Mouse (Mus musculus): ENCODE data around the gene Gjc2. TPM values are rescaled to one million over a fixed set of nuclear protein-coding genes. Genes with fewer than 3 reads are reported as not detected.

Gjc2 gene
- polyA plus RNA-seq, 1 experiment from 2014 or later = 0.18 TPM

DNA sequence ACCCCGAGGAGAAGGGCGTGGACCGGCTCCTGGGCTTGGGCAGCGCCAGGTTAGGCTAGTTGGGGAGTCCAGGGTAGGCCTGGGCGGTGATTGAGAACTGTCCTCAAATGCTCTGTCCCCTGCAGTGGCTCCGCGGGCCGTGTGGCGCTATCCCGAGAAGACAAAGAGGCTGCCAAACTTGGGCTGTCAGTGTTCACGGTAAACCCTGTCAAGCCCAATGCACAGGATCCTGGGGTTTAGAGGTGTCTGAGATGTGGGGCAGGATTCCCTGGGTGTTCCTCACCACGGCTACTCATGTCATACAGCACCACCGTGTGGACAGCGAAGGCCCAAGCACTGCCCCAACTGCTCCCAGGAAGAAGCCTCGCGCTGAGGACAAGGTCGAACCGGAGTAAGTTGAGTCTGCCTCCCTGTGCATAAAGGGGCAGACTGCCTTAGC, 26.0 kb upstream of the Gjc2 start:
- peak; percentile 52 for DNase-seq (ENCODE audit: low spot score)

DNA sequence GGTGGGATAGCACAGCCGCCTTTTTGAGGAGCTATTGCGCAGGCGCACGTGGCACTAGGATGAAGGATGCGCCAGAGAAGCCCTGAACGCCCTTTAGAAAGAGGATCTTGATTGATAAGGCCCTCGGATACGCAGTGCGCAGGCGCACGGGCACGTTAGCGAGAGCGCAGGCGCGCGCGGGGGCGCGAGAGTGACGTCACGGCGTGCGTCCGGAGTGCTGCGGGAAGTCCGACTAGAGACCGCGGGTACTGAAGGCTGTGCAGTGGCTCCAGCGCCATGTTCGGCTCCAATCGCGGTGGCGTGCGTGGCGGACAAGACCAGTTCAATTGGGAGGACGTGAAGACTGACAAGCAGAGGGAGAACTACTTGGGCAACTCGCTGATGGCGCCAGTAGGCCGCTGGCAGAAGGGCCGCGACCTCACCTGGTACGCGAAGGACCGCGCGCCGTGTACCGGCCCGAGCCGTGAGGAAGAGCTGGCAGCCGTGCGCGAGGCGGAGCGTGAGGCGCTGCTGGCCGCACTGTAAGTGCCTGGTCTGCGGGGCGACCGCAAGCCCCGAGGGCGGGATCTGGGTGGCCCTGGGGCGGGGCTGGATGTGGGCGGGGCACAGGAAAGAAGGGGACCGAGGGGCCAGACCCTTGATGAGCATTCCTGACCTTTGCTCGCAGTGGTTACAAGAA, 25.3 kb upstream of the Gjc2 start, which contains the start of gene 2310033P09Rik:
TSS of gene 2310033P09Rik (plus strand) at position 169 of the 679 bp plus-strand sequence.
- DNase-seq (ENCODE audit: low spot score) = peak; percentile 95

DNA sequence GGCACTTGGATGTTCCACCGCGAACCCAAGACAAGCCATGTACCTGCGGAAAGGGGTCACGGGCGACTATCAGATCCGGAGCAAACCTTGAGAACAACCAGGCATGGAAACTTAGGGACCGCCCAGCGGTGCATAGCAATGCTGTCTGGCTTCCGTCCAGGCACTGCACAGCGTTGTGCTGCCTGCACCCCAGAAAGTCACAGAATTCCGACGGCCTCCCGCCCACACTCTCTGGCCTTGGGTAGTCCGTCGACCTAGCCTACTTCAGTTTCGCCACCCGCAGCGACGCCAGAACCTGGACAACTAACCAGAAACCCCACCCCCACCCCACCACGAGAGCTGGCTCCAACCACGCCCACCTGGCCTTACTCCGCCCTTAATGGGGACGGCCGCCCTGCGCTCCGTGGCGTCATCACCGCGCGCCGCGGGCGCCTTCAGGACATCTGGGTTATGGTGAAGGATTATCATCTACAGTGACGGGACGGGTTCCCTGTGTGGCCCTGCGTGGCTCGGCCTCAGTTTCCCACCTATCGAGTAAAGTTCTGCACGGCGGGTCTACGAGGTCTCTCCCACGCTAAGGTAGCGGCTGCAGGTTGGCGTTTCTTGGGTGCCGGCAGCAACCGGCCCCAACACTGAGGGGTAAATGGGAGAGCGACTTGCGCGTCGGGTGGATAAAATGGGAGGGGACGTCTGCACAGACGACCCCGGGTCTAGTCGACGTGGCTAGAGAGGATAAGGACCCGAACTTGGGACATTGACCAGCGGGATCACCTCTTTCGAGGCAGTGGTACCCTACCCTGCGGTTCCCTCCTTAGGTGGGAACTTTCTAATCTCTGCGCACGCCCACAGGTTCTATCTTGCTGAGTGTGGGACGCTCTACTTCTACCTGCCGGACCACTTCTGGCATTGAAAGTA, 19.3 kb upstream of the Gjc2 start, which contains the start of gene Mrpl55:
TSS of gene Mrpl55 (plus strand) at position 406 of the 915 bp plus-strand sequence.
- DNase-seq (ENCODE audit: low spot score) = peak; percentile 94

DNA sequence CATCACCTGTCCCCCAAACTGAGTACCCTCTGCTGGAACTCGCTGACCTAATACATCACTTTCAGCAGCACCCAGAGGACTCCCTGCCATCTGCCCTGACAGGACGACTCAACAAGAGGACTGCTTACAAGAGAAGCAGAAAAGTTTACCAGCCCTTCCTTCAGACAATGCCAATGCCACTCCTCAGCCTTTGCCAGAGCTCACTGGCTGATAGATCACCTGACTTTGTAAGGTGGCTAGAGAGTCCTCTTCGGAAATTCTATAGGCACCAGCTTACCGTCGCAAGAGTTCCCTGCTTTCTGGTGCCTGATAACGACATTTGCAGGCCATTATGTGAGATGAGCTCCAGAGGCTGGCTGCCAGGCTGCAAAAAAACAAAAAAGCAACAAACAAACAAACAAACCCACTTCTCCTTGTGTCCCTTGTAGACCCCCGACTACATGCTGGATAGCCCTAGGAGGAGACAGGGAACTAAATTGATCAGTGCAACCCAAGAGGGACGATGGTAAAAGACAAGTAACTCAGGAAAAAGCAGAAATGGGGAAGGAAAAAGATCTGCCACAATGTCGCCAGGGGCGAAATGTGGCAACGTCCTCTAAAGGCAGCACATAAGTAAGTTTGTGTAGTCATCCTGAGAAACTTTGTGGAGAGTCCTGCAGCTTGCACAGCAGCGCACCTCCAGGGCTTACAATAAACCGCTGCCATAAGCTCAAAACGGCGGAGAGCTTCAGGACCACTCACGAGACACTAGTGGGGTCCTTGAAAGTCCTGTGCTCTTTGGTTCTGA, 18.4 kb upstream of the Gjc2 start:
- no peak for DNase-seq (ENCODE audit: low spot score)

DNA sequence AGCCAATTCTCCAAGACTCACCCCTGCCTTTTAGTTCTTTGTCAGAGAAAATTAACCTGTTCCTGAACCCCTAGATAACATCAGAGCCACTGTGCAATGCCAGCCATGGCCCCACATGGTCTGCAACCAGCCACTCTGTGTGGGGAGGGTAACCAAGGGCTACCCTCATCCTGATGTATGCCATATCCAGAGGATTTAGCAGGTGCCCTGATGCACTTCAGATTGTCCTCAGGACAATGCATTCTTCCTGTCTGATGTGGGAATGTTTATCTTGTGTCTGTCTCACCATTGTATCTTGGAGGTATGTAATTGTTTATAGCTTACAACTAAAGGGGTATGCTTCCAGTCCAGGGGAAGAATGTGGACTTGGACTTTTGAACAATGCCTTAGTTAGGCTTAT, 13.2 kb upstream of the Gjc2 start:
- DNase-seq (ENCODE audit: low spot score) = no peak

DNA sequence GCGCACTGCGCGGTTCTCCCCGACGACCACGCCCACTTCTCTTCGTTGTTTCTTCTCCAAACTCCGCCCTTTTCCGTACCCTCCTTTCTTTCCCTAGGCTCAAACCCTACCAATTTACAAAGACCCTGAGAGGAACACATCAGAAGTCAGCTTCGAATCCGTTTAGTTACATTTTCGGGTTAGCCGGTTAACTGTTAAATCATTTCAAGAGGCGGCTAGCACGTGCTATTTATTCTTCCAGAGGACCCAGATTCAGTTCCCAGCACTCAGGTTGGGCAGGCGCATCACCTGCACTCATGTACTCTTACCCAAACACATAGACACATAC, 9.0 kb upstream of the Gjc2 start, which contains the start of gene Guk1:
TSS of gene Guk1 (minus strand) at position 154 of the 328 bp plus-strand sequence.
- DNase-seq (ENCODE audit: low spot score) = no peak

DNA sequence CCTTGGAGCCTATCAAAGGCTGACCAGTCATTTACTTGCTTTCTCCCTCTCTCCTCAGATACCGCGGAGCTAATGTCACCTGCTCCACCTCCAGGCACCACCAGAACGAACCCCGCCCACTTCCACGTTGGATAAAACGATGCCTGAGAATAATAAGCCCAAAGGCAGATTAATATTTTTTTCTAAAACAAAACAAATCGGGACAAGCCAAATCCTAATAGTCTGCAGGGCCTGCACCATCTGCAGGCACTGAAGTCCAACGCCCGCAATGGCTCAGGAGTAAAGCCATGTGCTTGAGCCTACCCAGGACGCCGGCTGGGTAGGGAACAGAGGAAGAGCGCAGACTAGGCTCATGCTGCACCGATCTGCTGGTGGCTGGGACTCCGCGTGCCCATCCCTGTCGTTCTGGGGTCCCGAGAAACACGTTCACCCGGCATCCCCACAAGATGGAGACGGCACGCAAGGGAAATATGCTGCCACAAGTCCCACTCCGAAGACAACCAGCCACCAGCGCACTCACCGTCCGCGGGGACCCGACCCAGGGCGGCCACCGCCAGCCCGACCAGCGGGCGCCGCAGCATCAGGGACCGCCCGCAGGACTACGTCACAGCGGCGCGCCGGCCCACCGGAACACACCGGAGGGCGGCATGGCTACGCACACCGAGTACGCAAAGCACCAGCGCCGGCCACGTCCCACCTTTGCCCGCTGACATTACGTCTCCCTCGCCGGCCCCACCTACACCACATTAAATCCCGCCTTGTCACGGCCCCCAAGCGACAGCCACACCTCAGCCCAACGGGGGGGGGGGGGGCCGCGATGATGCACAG, 8.4 kb upstream of the Gjc2 start:
- peak; percentile 89 for DNase-seq (ENCODE audit: low spot score)

DNA sequence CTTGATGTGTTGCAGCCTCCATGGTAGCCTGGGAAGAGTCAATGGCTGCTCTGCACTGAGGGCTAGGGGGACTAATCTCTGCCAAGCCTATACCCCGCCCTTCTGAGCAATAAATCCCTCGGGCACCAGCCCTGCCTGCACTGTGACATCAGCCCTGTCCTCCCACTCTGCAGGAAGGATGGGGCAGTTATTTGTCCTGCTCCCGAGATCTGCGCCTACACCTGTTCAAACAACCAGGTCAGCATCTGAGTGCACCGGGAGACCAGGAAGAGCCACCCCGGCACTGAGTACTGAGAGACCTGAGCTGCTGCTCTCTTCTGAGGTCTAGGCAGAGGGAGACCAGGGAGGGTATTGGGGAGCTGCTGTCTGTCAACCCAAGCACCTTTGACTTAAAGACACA, 4.7 kb upstream of the Gjc2 start:
- no peak for DNase-seq (ENCODE audit: low spot score)

DNA sequence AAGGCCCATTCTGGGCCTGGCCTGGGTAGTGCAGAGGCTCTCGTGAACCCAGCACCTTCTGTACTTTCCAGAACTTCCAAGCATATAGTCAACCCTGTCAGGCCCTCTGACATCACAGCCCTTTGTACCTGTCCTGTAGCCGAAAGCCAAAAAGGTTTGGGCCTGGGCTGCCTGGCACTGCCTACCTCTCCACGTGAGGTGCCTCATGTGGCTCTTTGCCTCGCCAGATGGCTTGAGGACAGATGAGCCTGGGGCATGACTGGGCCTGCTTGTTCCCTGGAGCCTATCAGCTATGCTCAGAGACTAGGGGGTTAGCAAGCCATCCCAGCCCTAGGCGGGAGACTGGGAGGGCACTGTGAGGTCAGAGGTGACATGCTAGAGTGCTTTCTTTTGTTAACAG, 2.5 kb upstream of the Gjc2 start:
- DNase-seq (ENCODE audit: low spot score) = no peak

DNA sequence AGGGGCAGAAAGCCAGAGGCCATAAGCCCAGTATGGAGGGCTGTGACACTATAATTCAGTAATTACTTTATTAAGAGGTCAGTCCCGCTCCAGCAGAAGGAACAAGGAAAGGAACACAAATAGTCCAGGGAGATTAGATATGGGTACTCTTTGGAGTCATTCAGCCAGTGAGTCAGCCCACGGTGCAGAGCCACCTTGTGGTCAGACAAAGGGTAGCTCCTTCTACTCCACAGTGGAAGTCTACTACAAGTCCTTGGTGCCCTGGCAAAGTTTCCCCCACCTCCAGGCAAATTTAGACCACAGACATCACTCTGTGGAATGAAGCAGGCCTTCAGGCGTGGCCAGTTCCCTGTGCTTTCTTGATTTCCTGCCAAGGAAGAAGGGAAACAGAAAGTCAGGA, 808 bp upstream of the Gjc2 start:
- DNase-seq (ENCODE audit: low spot score) = peak; percentile 36

DNA sequence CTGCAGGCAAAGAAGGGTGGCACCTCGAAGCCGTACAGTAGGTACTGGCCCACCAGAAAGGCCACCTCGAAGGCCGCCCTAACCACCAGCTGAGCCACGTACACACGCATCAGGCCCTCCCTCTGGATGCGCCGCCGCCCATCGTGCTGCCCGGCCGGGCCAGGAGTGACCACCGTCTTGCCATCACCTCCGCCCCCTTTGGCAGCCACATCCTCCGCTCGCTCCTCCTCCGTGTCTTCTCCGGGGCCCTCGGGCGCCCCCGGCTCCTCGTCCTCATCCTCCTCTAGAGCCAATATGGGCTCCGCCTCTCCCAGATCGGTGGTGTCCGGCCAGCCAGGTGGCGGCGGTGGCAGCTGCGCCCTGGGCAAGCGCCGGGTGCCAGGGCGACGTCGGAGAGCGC, 6.1 kb downstream of the Gjc2 start:
- DNase-seq (ENCODE audit: low spot score) = no peak

DNA sequence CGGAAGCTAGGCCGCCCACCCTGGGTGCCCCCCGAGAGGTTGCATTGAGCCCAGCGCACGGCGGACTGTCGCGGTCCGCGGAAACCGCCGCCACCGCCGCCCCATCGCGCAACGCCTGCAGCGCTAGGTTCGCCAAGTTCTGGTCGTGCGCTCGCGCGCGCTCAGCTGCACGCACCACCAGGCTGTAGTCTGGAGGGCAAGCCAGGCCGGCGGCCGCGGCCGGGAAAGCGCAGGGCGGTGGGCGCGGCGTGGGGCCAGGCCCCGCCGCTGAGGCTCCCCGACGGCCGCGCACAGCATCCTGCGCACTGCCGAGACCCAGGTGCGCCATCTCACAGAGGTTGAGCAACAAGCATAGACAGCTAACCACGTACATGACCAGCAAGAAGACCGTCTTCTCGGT, 6.5 kb downstream of the Gjc2 start:
- no peak for DNase-seq (ENCODE audit: low spot score)

DNA sequence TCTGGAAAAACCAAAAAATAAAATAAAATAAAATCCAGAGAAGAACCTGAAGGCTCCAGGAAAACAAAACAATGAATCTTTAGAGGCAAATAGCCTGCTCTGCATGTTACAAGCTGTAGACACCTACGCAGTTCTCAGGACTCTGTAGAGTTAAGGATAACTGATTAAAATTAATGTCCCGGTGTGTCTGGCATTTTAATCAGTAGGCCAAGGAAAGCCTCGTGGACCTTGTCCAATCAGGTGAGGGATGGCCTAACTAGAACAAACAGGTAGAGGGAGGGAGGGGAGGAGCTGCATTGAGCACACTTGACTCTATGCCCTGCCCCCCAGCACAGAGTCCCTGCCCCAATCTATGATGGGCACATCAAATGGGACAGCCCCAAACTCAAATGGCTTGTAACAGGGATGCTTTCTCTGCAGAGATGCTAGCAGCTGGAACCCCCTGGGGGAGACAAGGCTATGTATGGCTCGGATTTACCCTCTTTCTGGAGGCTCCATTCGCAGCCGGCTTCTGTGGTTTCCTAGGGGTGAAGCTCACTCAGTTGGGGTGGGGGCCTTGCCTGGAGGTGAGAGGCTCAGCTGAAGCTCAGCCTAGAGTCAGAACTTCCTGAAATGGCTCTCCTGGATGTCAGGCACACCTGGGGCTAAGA, 8.7 kb downstream of the Gjc2 start:
- no peak for DNase-seq (ENCODE audit: low spot score)

DNA sequence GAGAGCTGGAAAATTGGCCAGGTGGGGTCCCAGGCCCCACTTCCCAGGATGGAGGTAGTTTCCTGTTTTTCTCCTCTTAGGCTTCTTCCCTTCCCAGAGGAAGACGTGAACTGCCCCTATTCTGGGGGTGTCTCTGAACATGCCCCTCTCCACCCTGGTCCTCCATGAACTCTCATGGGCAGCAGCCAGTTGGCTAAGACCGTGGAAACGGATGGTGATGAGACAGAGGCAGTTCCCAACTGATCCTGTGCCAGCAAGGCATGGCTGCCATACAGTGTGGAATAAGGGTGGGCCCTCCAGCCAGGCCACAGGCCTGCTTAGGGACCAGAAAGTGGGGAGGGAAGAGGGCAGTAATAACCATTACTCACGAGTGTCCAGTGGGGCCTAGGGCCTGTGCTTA, 12.5 kb downstream of the Gjc2 start:
- DNase-seq (ENCODE audit: low spot score) = no peak

DNA sequence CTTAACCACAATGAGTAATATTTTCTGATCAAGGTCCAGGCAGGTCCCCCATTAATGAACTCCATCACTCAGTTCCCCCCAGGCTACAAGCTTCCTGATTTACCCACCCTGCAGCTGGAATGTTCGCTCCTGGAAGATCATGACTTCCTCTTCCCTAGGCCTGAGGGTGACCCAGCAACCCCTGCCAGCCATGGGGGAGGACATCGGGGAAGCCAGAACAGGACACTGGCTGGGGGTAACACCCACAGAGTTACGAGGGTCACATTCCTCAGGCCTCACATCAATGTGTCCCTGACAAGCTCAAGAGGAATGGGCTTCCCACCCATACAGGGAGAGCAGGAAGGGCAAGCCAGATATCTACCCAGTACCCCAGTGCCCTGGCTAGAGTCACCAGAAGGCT, 13.2 kb downstream of the Gjc2 start:
- no peak for DNase-seq (ENCODE audit: low spot score)

DNA sequence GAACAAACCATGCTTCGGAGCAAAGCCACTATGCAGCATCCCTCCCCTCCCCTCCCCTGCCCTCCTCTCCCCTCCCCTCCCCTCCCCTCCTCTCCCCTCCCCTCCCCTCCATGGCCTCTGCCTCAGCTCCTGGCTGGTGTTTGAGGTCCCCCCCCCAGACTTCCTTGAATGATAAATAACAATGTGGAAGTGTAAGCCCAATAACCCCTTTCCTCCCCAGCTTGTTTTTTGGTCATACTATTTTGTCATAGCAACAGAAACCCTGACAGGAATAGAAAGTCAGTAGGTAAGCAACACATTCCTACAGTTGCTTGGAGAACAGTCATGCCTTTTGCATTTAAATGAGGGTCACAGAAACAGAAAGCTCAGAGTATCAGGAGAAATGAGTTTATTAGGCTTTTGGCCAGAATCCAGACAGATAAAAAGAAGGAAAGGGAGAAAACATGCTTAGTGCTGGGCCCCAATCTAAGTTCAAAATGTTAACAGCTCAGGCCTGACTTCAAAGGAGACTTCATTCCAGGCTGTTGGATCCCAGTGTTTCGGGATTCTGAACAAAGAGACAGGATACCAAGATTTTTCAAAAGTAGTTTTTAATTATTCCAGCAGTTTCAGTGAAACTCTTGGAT, 17.3 kb downstream of the Gjc2 start:
- DNase-seq (ENCODE audit: low spot score) = no peak

DNA sequence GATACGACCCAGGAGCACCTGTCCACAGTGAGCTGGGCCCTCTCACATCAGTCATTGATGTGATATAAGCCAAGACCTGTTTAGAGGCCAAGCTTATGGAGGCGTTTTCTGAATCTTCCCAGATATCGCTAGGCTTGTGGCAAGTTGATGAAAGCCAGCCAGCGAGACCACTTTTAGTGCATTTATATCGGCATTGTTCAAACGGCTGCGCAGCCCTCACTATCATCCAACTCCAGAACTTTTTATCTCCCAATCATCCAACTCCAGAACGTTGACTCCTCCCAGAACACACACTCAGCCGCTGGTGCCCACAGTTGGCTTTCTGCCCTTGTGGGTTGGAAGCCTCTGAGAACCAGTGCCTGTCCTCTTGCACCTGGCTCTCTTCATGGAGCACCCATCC, 18.6 kb downstream of the Gjc2 start:
- no peak for DNase-seq (ENCODE audit: low spot score)

DNA sequence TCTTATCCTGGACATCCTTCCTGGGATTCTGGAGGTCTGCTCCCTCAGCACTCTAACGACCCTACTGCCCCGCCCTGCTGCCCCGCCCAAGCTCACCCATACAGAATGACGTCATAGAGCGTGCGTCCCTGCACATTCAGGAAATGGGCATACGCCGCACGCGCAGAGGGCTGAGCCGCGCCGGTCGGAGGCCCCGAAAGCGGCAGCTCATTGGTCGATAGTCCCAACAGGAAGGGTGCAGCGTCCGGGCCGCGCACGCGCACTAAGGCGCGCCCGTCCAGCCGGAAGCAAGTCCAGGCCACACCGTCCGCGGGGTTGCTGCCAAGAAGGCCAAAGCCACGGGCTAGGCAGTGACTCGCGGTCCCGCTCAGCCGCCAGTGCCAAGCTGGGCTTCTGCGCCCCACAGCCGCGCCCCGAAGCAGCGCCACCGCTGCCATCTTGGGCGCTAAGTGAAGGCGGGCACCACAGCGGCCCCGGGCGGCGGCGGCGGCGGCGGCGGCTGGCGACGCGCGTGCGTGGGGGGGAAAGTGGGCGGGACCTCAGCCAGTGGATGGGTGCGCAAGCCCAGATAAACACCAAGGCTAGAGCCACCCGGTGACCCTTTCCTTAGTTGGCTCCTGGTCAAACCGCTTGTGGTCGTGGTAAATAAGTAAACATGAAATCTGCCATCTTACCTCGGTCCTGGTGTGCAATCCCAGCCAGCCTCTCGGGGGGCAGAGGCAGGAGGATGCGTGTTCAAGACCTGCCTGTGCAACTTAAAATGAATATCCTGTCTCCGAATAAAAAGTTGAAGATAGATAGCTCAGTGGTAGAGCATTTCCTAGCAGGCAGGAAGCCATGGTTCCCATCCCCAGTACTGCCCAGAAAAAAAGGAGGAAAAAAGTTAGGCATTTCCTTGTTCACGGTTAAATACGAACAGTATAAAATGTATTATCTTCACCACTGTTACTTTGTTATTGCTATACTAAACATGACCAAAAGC, 19.5 kb downstream of the Gjc2 start, which contains the start of gene Iba57:
TSS of gene Iba57 (minus strand) at position 485 of the 982 bp plus-strand sequence.
- DNase-seq (ENCODE audit: low spot score) = peak; percentile 98
